Mouse (Mus musculus): ENCODE measurements at regions not wholly inside any gene's neighbourhood (a gene's known extent, or its start where the extent isn't known, plus 50 kb on each side); places are given as distances from the start of the nearest gene placed in this dataset.
A peak's percentile ranks its signal among the peaks of the same experiment; 100 is the strongest.

DNA sequence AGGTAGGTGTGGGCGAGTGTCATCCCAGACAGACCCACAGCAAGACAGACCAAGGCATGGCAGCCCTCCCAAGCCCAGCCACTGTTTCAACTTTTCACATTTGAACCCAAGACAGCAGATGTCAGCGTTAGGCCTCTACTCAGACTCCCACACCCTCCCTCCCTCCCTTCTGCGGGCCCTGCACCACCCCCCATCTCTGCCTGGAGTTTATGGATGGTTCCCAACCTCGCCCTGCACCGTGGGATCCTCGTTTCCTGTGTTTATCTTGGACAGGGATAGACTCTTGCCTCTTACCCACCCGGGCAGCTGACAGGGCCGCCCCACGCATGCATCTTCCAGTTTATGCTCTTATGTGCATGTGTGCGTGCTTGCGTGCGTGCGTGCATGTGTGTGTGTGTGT, 85.2 kb upstream of the Zbtb40 start:
- ATAC-seq (ENCODE audit: low FRiP score), result no peak
- WGBS, result 62% methylated on average over 13 of the region's 13 CpGs
- no peak overlapping the region for H3K9ac ChIP-seq (ENCODE audit: low read depth, low read length)

DNA sequence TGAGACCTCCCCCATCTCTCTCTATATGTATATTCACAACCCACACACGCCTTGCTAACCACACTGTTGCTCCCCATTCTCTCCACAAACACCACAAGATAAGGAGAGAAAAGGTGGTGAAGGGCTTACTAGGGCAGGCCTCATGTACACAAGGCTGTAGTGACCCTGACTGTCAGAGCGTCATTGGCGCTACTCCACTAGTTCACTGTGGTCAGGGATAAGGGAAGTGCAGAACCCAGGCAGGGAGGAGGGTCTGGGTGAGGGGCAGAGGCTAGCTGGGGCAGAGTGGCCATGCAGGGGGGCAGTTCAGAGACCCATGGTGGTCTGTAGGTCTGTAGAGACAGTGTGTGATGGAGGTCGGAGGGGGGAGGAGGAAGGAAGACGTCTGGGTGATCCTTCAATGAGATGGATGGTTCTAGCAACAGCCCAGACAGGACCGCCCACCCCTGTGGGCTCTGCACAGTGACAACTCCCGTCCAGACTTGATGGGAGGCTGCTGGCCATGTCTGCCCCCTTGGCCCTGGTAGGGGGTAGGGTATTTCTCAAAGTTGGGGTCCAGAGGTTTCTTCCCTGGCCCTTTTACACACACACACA, 82.1 kb upstream of the Zbtb40 start:
- ATAC-seq (ENCODE audit: low FRiP score) (no peak), DNase-seq (ENCODE audit: low spot score) (no peak)
- no peaks in the 10 kb centered on the region for H3K9me3 ChIP-seq (ENCODE audit: control insufficient read depth, low read length)
- H3K4me2 ChIP-seq (replicated peaks; ENCODE audit: low read depth, low read length), result no peak overlapping the region
- H3K27ac ChIP-seq (ENCODE audit: low read depth, low read length), result no peak overlapping the region
- H3K4me1 ChIP-seq (replicated peaks; ENCODE audit: control insufficient read depth, insufficient read depth, low read length), result peaks cover 7% of the 10 kb centered on the region
- H3K4me3 ChIP-seq (ENCODE audit: low read depth, low read length), result no peak overlapping the region
- 55% methylated on average over 7 of the region's 7 CpGs for WGBS
- no peaks in the 10 kb centered on the region; the same call in 1 of the 2 replicates for H3K27me3 ChIP-seq (ENCODE audit: control insufficient read depth, insufficient read depth, low read length)
- H3K36me3 ChIP-seq (ENCODE audit: control insufficient read depth, insufficient read depth, low read length), result no peaks in the 10 kb centered on the region
- H3K9ac ChIP-seq (ENCODE audit: low read depth, low read length), result no peak overlapping the region

More for the DNA sequence above, 85.2 kb upstream of the Zbtb40 start:
- Histone ChIP-seq H3K4me3 (ENCODE audit: low read depth, low read length) (no peak overlapping the region), H3K27me3 (ENCODE audit: control insufficient read depth, insufficient read depth, low read length) (no peaks in the 10 kb centered on the region; the same call in 1 of the 2 replicates), H3K4me1 (replicated peaks; ENCODE audit: control insufficient read depth, insufficient read depth, low read length) (0 out of 2 replicates have a peak, but pooled peaks cover 2% of the 10 kb centered on the region), H3K4me2 (replicated peaks; ENCODE audit: low read depth, low read length) (no peak overlapping the region), H3K27ac (ENCODE audit: low read depth, low read length) (no peak overlapping the region), H3K9me3 (ENCODE audit: control insufficient read depth, low read length) (no peaks in the 10 kb centered on the region), H3K36me3 (ENCODE audit: control insufficient read depth, insufficient read depth, low read length) (no peaks in the 10 kb centered on the region)
- DNase-seq (ENCODE audit: low spot score), result no peak

DNA sequence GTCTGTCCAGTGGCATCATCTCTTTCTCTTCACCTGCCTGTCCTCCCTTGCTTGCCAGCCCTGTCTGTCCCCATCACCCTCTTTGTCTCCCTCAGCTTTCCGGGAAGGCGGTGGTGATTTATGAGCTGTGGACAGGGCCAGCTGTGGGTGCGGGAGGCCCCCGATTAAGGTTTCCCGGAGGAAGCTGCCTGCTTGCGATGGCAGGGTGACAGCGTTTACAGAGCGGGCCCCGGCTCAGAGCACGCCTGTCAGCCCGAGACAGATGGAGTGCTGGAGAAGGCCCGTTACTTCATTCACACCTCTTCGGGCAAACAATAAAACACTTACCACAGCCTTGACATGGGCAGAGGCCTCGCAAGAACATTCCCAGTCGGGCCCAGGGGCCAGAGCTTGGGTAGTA, 79.6 kb upstream of the Zbtb40 start:
- no peaks in the 10 kb centered on the region for H3K36me3 ChIP-seq (ENCODE audit: control insufficient read depth, insufficient read depth, low read length)
- no peak overlapping the region for H3K4me3 ChIP-seq (ENCODE audit: low read depth, low read length)
- H3K27me3 ChIP-seq (ENCODE audit: control insufficient read depth, insufficient read depth, low read length), result no peaks in the 10 kb centered on the region; the same call in 1 of the 2 replicates
- 30% methylated on average over 15 of the region's 15 CpGs for WGBS
- ATAC-seq (ENCODE audit: low FRiP score), result 0 out of 2 replicates have a peak, but pooled peaks have one; percentile 45
- peak; percentile 50 for DNase-seq (ENCODE audit: low spot score)
- H3K4me2 ChIP-seq (replicated peaks; ENCODE audit: low read depth, low read length), result no peak overlapping the region
- H3K27ac ChIP-seq (ENCODE audit: low read depth, low read length), result peak overlapping the region; percentile 54; the same call in 1 of the 2 replicates
- H3K4me1 ChIP-seq (replicated peaks; ENCODE audit: control insufficient read depth, insufficient read depth, low read length), result peaks cover 5% of the 10 kb centered on the region
- H3K9me3 ChIP-seq (ENCODE audit: control insufficient read depth, low read length), result no peaks in the 10 kb centered on the region
- H3K9ac ChIP-seq (ENCODE audit: low read depth, low read length), result peak overlapping the region; percentile 1; the same call in 1 of the 2 replicates

DNA sequence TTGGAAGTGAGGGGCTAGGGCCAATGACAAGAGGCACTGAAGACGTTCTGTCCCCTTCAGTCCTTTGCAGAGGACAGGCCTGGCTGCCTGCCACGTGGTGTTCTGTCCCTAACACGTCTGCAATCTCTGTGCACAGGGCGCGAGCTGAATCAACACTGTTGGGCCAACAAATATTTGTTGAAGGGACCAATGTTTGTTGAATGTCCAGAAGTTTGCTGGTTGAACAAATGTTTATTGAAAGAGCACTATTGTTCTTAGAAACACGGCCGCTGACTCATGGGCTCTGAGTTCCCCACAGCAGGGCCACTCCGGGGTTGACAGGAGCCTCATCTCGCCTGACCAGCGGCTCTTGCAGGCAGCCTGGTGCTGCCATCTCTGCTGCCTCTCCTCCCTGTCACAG, 73.1 kb upstream of the Zbtb40 start:
- Histone ChIP-seq H3K9me3 (ENCODE audit: control insufficient read depth, low read length) (no peaks in the 10 kb centered on the region), H3K4me1 (replicated peaks; ENCODE audit: control insufficient read depth, insufficient read depth, low read length) (0 out of 2 replicates have a peak, but pooled peaks cover 3% of the 10 kb centered on the region), H3K27me3 (ENCODE audit: control insufficient read depth, insufficient read depth, low read length) (0 out of 2 replicates have a peak, but pooled peaks cover 2% of the 10 kb centered on the region), H3K36me3 (ENCODE audit: control insufficient read depth, insufficient read depth, low read length) (no peaks in the 10 kb centered on the region), H3K4me3 (ENCODE audit: low read depth, low read length) (no peak overlapping the region), H3K4me2 (replicated peaks; ENCODE audit: low read depth, low read length) (no peak overlapping the region), H3K27ac (ENCODE audit: low read depth, low read length) (no peak overlapping the region), H3K9ac (ENCODE audit: low read depth, low read length) (no peak overlapping the region)
- DNase-seq (ENCODE audit: low spot score) (no peak), ATAC-seq (ENCODE audit: low FRiP score) (no peak)
- 52% methylated on average over 10 of the region's 10 CpGs for WGBS

DNA sequence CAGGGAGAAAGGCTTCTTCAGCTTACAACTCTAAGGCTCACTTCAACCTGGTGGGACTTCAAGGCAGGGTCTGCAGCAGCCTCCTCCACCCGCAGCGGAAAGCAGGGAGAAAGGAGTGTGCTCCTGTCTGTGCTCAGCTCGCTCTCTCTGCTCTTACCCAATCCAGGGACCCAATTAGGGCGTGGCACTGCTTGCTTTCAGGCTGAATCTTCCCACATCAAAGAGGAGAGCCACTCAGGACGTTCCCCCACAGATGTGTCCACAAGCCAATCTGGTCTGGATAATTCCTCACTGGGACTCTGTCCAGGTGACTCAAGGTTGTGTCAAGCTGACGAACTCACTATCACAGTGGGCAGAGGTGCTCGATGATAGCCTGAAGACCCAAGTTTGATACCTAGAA, 72.0 kb upstream of the Zbtb40 start:
- Histone ChIP-seq H3K4me3 (ENCODE audit: low read depth, low read length) (no peak overlapping the region), H3K27ac (ENCODE audit: low read depth, low read length) (no peak overlapping the region), H3K4me1 (replicated peaks; ENCODE audit: control insufficient read depth, insufficient read depth, low read length) (0 out of 2 replicates have a peak, but pooled peaks cover 3% of the 10 kb centered on the region), H3K4me2 (replicated peaks; ENCODE audit: low read depth, low read length) (no peak overlapping the region), H3K9ac (ENCODE audit: low read depth, low read length) (no peak overlapping the region), H3K27me3 (ENCODE audit: control insufficient read depth, insufficient read depth, low read length) (0 out of 2 replicates have a peak, but pooled peaks cover 2% of the 10 kb centered on the region), H3K9me3 (ENCODE audit: control insufficient read depth, low read length) (no peaks in the 10 kb centered on the region), H3K36me3 (ENCODE audit: control insufficient read depth, insufficient read depth, low read length) (no peaks in the 10 kb centered on the region)
- ATAC-seq (ENCODE audit: low FRiP score) (no peak), DNase-seq (ENCODE audit: low spot score) (no peak)
- WGBS, result 79% methylated on average over 7 of the region's 7 CpGs

- Histone ChIP-seq H3K9me3 (ENCODE audit: control insufficient read depth, low read length) (no peaks in the 10 kb centered on the region), H3K4me2 (replicated peaks; ENCODE audit: low read depth, low read length) (peak overlapping the region; percentile 47), H3K9ac (ENCODE audit: low read depth, low read length) (peak overlapping the region; percentile 36), H3K4me1 (replicated peaks; ENCODE audit: control insufficient read depth, insufficient read depth, low read length) (0 out of 2 replicates have a peak, but pooled peaks cover 3% of the 10 kb centered on the region), H3K27me3 (ENCODE audit: control insufficient read depth, insufficient read depth, low read length) (0 out of 2 replicates have a peak, but pooled peaks cover 2% of the 10 kb centered on the region), H3K36me3 (ENCODE audit: control insufficient read depth, insufficient read depth, low read length) (no peaks in the 10 kb centered on the region), H3K4me3 (ENCODE audit: low read depth, low read length) (peak overlapping the region; percentile 18), H3K27ac (ENCODE audit: low read depth, low read length) (no peak overlapping the region)
- DNase-seq (ENCODE audit: low spot score) (no peak), ATAC-seq (ENCODE audit: low FRiP score) (peak; percentile 38; the same call in 1 of the 2 replicates)
- 27% methylated on average over 9 of the region's 10 CpGs for WGBS
Observed at GRCm38 (mm10) chr4:137118332-137118715, 69.7 kb upstream of the Zbtb40 start.

DNA sequence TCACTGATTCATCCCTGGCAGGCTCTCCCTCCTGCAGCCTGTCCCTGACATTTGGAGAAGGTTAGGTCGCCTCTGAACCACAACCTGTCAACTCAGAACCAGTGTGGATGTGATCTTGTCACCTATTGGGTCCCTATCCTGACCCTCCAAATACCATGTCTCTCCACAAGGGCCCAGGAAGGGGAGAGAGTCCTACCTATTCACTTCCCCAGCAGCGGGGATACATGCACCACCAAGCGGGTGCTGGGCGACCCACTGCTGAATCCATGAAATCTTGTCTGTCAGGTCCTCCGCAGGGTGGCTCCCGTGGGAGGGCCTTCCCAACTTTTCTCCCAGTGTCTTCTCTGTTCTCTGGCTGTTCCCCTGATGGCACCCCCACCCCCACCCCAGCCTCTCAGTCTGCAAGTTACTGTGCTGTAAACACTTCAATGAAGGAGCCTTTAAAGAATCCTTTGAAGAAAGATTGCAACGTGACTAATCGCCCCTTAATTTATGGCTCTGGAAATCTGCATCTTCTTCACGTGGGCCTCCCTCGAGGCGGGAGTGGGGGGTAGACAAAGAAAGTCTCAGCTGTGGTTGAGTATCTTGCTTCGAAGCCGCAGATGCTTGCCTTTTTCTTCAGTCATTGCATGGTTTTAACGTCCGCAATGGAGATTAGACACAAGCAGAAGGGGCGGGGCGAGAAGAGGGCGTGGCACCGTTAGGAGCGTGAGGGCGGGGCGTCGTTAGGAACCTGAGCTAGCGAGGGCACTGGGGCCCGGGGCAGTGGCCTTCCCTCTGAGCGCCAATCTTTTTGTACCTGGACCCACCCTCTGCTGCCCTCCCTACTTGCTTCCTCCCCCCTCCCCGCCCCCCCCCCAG, 69.1 kb upstream of the Zbtb40 start:
- peak overlapping the region; percentile 47 for H3K4me2 ChIP-seq (replicated peaks; ENCODE audit: low read depth, low read length)
- peak overlapping the region; percentile 18 for H3K4me3 ChIP-seq (ENCODE audit: low read depth, low read length)
- no peak overlapping the region for H3K27ac ChIP-seq (ENCODE audit: low read depth, low read length)
- no peaks in the 10 kb centered on the region for H3K9me3 ChIP-seq (ENCODE audit: control insufficient read depth, low read length)
- peak; percentile 87 for DNase-seq (ENCODE audit: low spot score)
- H3K27me3 ChIP-seq (ENCODE audit: control insufficient read depth, insufficient read depth, low read length), result 0 out of 2 replicates have a peak, but pooled peaks cover 2% of the 10 kb centered on the region
- 0 out of 2 replicates have a peak, but pooled peaks cover 3% of the 10 kb centered on the region for H3K4me1 ChIP-seq (replicated peaks; ENCODE audit: control insufficient read depth, insufficient read depth, low read length)
- no peaks in the 10 kb centered on the region for H3K36me3 ChIP-seq (ENCODE audit: control insufficient read depth, insufficient read depth, low read length)
- under 1% methylated on average over 26 of the region's 27 CpGs for WGBS
- peak overlapping the region; percentile 36 for H3K9ac ChIP-seq (ENCODE audit: low read depth, low read length)
- peak; percentile 73 for ATAC-seq (ENCODE audit: low FRiP score)

DNA sequence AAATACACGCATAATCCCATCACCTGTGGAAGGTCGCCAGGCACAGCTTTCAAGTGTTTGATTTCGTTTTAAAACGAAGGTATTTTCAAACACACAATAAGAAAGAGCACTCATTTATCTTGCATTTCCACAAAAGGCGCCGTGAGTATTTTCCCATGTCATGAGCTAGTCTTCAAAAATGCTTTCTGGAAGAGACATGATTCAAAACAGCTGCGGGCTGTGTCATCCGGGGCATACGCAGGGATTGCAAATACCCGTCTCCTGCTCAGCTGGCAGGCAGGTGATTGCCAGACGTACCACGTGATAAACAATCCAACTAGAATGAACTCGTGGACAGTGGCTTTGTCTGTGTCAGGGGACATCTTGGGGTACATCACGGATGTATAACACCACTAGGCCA, 66.5 kb upstream of the Zbtb40 start:
- 0 out of 2 replicates have a peak, but pooled peaks cover 3% of the 10 kb centered on the region for H3K4me1 ChIP-seq (replicated peaks; ENCODE audit: control insufficient read depth, insufficient read depth, low read length)
- no peaks in the 10 kb centered on the region for H3K9me3 ChIP-seq (ENCODE audit: control insufficient read depth, low read length)
- no peak for DNase-seq (ENCODE audit: low spot score)
- no peak for ATAC-seq (ENCODE audit: low FRiP score)
- 85% methylated on average over 14 of the region's 14 CpGs for WGBS
- H3K4me3 ChIP-seq (ENCODE audit: low read depth, low read length), result no peak overlapping the region
- no peak overlapping the region for H3K4me2 ChIP-seq (replicated peaks; ENCODE audit: low read depth, low read length)
- H3K36me3 ChIP-seq (ENCODE audit: control insufficient read depth, insufficient read depth, low read length), result no peaks in the 10 kb centered on the region
- H3K27me3 ChIP-seq (ENCODE audit: control insufficient read depth, insufficient read depth, low read length), result 0 out of 2 replicates have a peak, but pooled peaks cover 2% of the 10 kb centered on the region
- H3K9ac ChIP-seq (ENCODE audit: low read depth, low read length), result no peak overlapping the region
- H3K27ac ChIP-seq (ENCODE audit: low read depth, low read length), result no peak overlapping the region

Data from hindbrain, embryonic 11.5 days (tissue).